Mouse (Mus musculus): Measurements from ENCODE around the gene Snai1. TPM values are rescaled to one million over a fixed set of nuclear protein-coding genes. Genes with fewer than 3 reads are reported as not detected.

Snai1 gene
- polyA plus RNA-seq, 1 experiment from 2014 or later = 86.3 TPM

DNA sequence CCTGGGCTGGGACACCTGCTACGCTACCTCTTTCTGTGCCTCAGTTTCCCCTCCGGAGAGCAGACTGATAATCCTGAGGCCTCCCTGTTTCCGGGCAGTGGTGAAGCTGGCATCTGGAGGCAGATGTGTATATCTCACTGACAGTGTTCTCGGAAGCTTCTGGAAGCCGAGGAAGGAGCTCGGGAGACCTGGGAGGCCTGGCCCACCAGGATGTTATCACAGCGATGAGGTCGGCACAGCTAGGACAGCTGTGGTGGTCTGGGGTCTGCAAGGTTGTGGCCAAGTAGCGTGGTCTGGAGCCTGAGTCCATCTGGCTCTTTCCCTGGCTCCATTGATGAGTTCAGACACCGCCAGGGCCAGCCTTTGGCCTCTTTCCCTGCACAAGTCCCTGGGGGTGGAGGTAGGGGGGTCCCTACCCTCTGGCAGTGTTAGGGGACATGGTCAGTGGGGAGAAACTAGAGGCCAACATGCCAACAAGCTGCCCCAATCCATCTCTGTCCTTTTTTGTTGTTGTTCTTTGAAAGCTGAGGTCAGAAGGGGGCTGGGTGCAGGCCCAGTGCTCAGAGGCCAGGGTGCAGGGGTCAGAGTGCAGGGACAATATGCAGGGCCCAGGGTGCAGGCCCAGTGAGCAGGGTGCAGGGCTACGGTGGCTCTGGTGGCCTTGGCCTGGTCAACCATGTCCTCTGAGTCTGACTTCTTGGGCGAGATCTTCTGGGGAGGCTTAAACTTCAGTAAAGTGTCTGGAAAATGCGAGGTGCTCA lies 26.7 kb downstream of the Snai1 start:
- no peaks in the 10 kb centered on the region for H3K9me3 ChIP-seq
- H3K36me3 ChIP-seq (replicated peaks) = no peaks in the 10 kb centered on the region
- DNase-seq (ENCODE audit: low spot score) = no peak
- H3K27me3 ChIP-seq (replicated peaks; ENCODE audit: low read depth, poor library complexity, severe bottlenecking) = peaks cover 9% of the 10 kb centered on the region
- H3K27ac ChIP-seq (replicated peaks) = peak overlapping the region; percentile 86
- 69% methylated on average over 13 of the region's 13 CpGs for WGBS
- peaks cover 71% of the 10 kb centered on the region for H3K4me1 ChIP-seq
- H3K4me3 ChIP-seq = no peak overlapping the region

DNA sequence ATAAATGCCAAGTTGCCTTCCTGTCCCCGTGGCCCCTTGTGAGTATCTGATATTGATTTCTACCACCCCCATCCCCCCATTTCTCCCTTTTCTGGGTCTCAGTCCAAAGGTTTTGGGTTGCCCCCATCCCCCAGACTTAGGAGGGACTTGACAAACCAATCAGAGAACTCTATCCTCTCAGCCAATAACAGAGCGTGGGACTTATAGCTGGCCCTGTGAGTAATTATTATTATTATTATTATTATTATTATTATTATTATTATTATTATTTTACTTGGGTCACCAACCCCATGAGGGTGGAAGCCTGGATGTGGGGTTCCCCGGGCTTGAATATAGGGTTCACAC lies 27.3 kb downstream of the Snai1 start:
- peaks cover 71% of the 10 kb centered on the region for H3K4me1 ChIP-seq
- peak overlapping the region; percentile 39; the same call in 1 of the 2 replicates for H3K4me3 ChIP-seq
- no peaks in the 10 kb centered on the region for H3K36me3 ChIP-seq (replicated peaks)
- no peaks in the 10 kb centered on the region for H3K9me3 ChIP-seq
- H3K27ac ChIP-seq (replicated peaks) = peak overlapping the region; percentile 86
- peaks cover 4% of the 10 kb centered on the region for H3K27me3 ChIP-seq (replicated peaks; ENCODE audit: low read depth, poor library complexity, severe bottlenecking)
- DNase-seq (ENCODE audit: low spot score) = no peak
- WGBS = 58% methylated on average over 3 of the region's 3 CpGs

DNA sequence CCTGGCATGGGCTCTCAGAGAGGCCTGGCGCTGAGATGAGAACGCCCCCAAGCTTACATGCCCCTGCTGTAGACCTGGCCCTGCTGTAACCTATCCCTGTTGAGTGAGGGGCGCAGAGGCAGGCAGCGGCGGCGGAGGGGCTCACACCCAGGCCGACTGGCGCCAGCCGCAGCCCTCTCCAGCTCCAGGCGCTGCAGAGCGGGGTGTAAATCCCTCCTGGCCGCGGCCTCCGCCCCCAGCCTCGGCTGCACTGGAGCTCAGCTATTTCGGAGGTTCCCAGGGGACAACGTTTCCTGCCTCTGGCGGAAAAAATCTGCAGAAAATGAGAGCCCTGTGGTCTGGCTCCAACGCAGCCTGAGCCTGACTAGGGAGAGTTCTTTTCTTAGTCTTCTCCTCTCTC lies 27.7 kb downstream of the Snai1 start:
- Histone ChIP-seq H3K9me3 (no peaks in the 10 kb centered on the region), H3K4me3 (peak overlapping the region; percentile 39), H3K27ac (replicated peaks) (peak overlapping the region; percentile 85), H3K27me3 (replicated peaks; ENCODE audit: low read depth, poor library complexity, severe bottlenecking) (no peaks in the 10 kb centered on the region; the same call in 1 of the 2 replicates), H3K36me3 (replicated peaks) (no peaks in the 10 kb centered on the region), H3K4me1 (peaks cover 71% of the 10 kb centered on the region)
- peak; percentile 88 for DNase-seq (ENCODE audit: low spot score)
- 12% methylated on average over 19 of the region's 19 CpGs for WGBS

DNA sequence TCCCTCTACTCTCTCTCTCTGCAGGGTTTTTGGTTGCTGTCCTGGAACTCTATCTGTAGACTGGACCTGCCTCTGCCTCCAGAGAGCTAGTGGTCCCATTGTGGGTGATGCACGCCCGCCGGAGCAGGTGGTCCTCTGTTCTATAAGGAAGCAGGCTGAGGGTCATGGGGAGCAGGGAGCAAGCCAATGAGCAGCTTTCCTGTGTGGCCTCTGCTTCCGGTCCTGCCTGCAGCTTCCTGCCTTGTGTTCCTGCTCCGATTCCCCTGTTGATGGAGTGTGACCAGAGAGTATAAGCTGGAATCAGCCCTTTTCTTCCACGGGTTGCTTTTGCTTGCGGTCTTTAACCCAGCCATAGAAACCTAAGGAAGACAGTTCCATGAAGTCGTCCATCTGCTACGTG lies 30.1 kb downstream of the Snai1 start:
- H3K27me3 ChIP-seq (replicated peaks; ENCODE audit: low read depth, poor library complexity, severe bottlenecking) = no peaks in the 10 kb centered on the region
- H3K9me3 ChIP-seq = no peaks in the 10 kb centered on the region
- peaks cover 67% of the 10 kb centered on the region for H3K4me1 ChIP-seq
- 83% methylated on average over 9 of the region's 9 CpGs for WGBS
- H3K36me3 ChIP-seq (replicated peaks) = no peaks in the 10 kb centered on the region
- H3K4me3 ChIP-seq = no peak overlapping the region
- DNase-seq (ENCODE audit: low spot score) = no peak
- H3K27ac ChIP-seq (replicated peaks) = peak overlapping the region; percentile 67

DNA sequence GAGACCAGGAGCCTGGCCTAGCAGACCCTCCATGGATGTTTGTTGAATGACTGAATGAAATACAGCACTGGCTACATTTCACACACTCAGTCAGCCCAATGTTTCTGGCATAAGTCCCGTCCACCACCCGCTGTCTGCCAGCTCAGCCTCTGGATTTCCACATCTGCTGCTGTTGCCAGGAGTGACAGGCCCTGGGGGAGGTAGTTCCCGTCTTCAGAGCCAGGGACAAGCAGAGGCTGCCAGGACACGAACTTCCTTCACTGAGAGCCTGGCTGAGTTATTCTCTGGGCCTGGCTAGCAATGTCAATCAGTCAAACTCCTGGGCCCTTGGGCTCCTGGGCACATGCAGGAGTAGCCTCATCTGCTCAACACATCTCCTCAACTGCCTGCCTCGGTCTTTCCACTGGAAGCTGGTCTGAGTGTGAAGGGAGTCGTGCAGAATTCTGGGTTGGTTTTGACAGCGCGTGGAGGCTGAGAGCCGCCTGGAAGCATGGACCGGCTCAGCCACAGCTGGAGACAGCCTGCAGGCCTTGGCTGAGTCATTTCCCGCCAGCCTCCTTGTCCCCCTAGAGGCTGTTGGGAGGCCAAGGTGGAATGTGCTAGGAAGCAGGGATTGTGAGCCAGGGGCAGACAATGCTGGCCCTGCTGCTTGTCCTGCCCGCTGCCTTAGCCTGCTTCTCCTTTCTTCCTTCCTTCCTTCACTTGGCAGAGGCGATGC lies 32.1 kb downstream of the Snai1 start:
- Histone ChIP-seq H3K4me1 (peaks cover 61% of the 10 kb centered on the region), H3K27me3 (replicated peaks; ENCODE audit: low read depth, poor library complexity, severe bottlenecking) (no peaks in the 10 kb centered on the region), H3K27ac (replicated peaks) (peak overlapping the region; percentile 73), H3K4me3 (no peak overlapping the region), H3K36me3 (replicated peaks) (no peaks in the 10 kb centered on the region), H3K9me3 (no peaks in the 10 kb centered on the region)
- WGBS = 68% methylated on average over 13 of the region's 13 CpGs
- DNase-seq (ENCODE audit: low spot score) = no peak

DNA sequence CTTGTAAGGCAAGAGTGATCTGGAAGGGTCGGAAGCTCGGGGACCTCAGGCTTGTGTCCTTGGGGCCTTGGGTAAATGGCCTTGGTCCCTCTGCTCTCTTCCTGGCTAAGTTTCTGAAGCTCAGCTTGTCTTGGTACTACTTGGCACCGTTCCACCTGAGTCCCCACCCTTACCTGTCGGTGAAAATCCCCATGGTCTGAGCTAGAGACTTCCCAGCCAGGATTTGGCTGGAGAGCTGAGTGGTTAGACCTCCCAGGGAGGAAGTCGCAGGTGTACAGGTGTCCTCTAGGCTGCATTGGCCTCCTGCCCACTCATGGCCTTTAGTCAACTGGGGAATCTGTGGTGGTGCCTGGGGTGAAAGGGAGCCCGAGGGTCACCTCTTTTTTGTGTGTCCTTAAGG lies 32.8 kb downstream of the Snai1 start:
- peak overlapping the region; percentile 73 for H3K27ac ChIP-seq (replicated peaks)
- DNase-seq (ENCODE audit: low spot score) = no peak
- peaks cover 56% of the 10 kb centered on the region for H3K4me1 ChIP-seq
- no peak overlapping the region for H3K4me3 ChIP-seq
- H3K36me3 ChIP-seq (replicated peaks) = no peaks in the 10 kb centered on the region
- 90% methylated on average over 6 of the region's 6 CpGs for WGBS
- H3K27me3 ChIP-seq (replicated peaks; ENCODE audit: low read depth, poor library complexity, severe bottlenecking) = no peaks in the 10 kb centered on the region
- H3K9me3 ChIP-seq = no peaks in the 10 kb centered on the region

DNA sequence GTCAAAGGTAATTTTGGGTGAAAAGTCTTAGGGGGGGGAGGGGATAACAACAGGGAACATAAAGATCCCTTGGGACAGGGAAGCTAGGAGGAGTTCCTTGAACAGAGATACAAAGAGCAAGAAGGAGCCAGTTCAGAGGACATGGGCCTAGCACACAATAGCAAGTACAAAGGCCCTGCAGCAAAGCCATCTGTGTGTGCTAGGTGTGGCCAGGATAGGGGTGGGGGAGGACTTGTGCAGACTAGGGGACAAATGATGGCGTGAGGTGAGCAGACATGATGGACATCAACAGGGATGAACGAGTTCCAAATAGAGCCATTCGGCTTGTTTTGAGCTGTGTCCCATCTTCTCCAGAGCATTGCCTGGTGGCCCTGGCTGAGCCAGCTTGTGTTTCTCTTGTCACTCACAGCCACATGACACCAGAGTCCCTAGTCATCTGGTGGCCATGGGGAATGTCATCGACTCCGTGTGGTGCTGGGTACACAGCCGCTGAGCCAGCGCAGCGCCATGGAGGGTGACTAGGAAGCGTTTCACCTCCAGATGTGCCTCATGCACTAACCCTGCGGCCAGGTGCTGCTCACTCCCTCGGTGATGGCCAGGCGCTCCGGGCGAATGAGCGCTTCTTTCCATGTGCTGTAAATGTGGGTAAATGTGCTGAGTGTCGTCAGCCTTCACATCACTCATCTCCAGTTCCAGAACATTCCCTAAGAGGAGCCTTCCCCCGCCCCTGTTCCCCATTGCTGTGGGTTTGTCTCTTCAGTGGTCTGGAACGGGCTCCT lies 33.6 kb downstream of the Snai1 start:
- H3K36me3 ChIP-seq (replicated peaks) = no peaks in the 10 kb centered on the region
- H3K27me3 ChIP-seq (replicated peaks; ENCODE audit: low read depth, poor library complexity, severe bottlenecking) = no peaks in the 10 kb centered on the region
- no peak for DNase-seq (ENCODE audit: low spot score)
- no peak overlapping the region for H3K4me3 ChIP-seq
- peak overlapping the region; percentile 1; the same call in 1 of the 2 replicates for H3K27ac ChIP-seq (replicated peaks)
- WGBS = 87% methylated on average over 18 of the region's 18 CpGs
- no peaks in the 10 kb centered on the region for H3K9me3 ChIP-seq
- H3K4me1 ChIP-seq = peaks cover 56% of the 10 kb centered on the region

DNA sequence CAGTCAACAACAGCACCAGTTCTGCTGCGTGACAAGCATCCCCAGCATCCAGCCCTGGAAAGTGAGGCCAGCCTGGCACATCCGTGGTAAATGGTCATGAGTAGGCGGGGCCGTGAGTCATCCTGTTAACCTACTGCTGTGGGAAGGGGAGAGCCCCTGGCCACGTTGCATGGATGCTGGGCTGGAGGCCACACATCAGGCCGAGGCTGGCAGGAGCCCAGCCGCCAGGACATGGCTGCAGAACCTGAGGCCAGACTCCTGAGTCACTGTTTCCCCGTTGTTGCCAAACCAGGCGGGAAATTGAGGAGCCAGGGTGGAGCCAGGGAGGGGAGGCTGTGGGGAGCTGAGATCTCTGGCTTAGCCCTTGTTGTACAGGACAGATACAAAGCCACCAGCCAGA lies 36.8 kb downstream of the Snai1 start:
- Histone ChIP-seq H3K4me3 (no peak overlapping the region), H3K27me3 (replicated peaks; ENCODE audit: low read depth, poor library complexity, severe bottlenecking) (no peaks in the 10 kb centered on the region), H3K36me3 (replicated peaks) (no peaks in the 10 kb centered on the region), H3K27ac (replicated peaks) (peak overlapping the region; percentile 51), H3K9me3 (no peaks in the 10 kb centered on the region), H3K4me1 (peaks cover 54% of the 10 kb centered on the region)
- DNase-seq (ENCODE audit: low spot score) = no peak
- 70% methylated on average over 9 of the region's 9 CpGs for WGBS

DNA sequence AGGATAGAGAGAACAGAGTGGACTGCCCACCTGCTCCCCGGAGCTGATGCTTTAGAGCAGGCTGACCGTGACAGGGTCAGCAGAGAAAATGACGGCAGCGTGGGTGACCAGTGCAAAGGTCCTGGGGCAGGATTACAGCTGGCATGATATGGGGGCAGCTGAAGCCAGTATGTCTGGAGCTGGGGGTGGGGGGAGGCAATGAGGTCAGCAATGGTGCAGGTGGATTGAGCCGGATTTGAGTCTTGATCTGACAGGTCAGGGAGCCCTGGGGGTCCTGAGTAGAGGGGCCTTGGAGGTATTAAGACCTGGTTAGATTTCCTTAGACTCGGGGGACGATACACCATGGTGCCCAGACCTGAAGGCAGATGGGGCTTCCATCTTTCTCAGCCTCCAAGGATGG lies 37.6 kb downstream of the Snai1 start:
- no peak for DNase-seq (ENCODE audit: low spot score)
- peaks cover 46% of the 10 kb centered on the region for H3K4me1 ChIP-seq
- peak overlapping the region; percentile 63 for H3K27ac ChIP-seq (replicated peaks)
- H3K4me3 ChIP-seq = no peak overlapping the region
- H3K27me3 ChIP-seq (replicated peaks; ENCODE audit: low read depth, poor library complexity, severe bottlenecking) = no peaks in the 10 kb centered on the region
- H3K9me3 ChIP-seq = no peaks in the 10 kb centered on the region
- H3K36me3 ChIP-seq (replicated peaks) = no peaks in the 10 kb centered on the region
- WGBS = 88% methylated on average over 7 of the region's 7 CpGs

DNA sequence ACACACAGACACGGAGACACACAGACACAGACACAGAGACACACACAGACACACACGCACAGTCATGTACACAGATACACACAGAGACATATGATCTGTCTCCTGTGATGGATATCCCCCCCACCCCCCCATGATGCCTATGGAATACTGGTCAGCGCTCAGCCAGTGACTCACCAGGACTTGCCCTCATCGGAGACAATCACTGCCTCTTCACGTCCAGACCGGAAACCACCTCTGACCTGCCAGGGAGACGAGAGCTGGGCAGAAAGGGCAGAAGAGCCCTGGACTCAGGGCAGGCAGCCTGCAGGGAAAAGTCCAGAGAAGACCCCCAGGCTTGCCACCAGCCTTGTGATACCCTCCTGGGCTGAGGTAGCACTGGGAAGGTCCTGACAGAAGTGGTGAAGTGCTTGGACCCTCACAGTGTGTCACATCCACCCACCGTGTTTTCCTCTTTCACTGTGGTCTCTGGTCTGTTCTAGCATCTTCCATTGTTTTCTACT lies 38.2 kb downstream of the Snai1 start:
- DNase-seq (ENCODE audit: low spot score) = no peak
- Histone ChIP-seq H3K27ac (replicated peaks) (peak overlapping the region; percentile 63; the same call in 1 of the 2 replicates), H3K4me1 (peaks cover 42% of the 10 kb centered on the region), H3K9me3 (no peaks in the 10 kb centered on the region), H3K27me3 (replicated peaks; ENCODE audit: low read depth, poor library complexity, severe bottlenecking) (no peaks in the 10 kb centered on the region), H3K36me3 (replicated peaks) (no peaks in the 10 kb centered on the region), H3K4me3 (no peak overlapping the region)
- 80% methylated on average over 8 of the region's 8 CpGs for WGBS

DNA sequence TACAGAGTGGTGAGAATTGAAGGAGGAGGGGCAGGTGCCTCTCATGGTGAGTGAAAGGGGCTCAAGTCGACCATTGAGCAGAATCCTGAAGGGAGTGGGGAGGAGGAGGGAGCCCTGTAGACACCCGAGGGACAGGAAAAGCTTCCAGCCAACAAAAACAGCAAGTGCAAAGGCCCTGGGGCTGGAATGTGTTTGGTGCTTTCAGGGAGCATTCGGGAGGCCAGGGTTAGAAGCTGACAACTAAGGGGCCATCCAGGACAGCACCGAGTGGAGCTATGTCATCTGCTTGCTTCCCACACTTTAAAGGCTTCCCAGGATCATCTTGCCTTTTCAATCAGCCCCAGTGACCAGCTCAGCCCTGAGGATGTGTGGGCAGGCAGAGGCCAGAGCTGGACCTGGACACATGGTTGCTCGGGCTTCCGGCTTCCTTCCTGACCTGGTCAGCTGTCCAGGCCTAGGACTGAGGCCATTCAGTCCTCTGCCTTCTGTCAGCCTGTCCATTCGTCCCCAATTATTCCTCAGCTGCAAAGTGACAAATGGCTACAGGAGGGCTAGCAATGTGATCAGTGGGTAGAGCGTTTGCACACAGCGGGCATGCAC lies 39.3 kb downstream of the Snai1 start:
- peaks cover 44% of the 10 kb centered on the region for H3K4me1 ChIP-seq
- DNase-seq (ENCODE audit: low spot score) = no peak
- H3K27me3 ChIP-seq (replicated peaks; ENCODE audit: low read depth, poor library complexity, severe bottlenecking) = no peaks in the 10 kb centered on the region
- H3K9me3 ChIP-seq = no peaks in the 10 kb centered on the region
- WGBS = 55% methylated on average over 9 of the region's 9 CpGs
- no peaks in the 10 kb centered on the region for H3K36me3 ChIP-seq (replicated peaks)
- peak overlapping the region; percentile 8; the same call in 1 of the 2 replicates for H3K27ac ChIP-seq (replicated peaks)
- H3K4me3 ChIP-seq = no peak overlapping the region

DNA sequence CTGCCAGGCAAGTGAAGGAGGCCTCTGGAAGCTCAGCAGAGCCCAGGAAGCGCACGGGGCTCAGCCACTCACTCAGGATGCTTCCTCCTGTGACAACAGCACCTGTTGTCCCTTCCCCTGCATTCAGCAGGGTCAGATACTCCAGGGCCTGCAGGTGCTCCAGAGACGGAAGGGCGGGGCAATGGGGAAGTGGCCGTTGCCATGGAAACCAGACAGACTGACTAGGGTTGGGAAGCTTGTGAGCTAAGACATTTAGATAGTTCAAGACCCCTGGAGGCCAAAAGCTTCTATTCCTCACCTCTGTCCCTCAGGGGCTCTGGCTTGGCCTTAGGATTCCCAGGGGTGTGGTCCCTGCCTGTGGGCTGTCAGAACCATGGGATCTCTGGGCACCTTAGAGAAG lies 40.5 kb downstream of the Snai1 start:
- peak overlapping the region; percentile 63 for H3K27ac ChIP-seq (replicated peaks)
- no peaks in the 10 kb centered on the region for H3K27me3 ChIP-seq (replicated peaks; ENCODE audit: low read depth, poor library complexity, severe bottlenecking)
- H3K4me3 ChIP-seq = no peak overlapping the region
- H3K36me3 ChIP-seq (replicated peaks) = no peaks in the 10 kb centered on the region
- no peaks in the 10 kb centered on the region for H3K9me3 ChIP-seq
- WGBS = 41% methylated on average over 5 of the region's 5 CpGs
- DNase-seq (ENCODE audit: low spot score) = peak; percentile 54
- H3K4me1 ChIP-seq = peaks cover 53% of the 10 kb centered on the region
